Mouse (Mus musculus) midbrain, embryonic 10.5 days (tissue): ENCODE measurements around the gene Gm19668. TPM values are rescaled to one million over a fixed set of nuclear protein-coding genes. Genes with fewer than 3 reads are reported as not detected.
A peak's percentile ranks its signal among the peaks of the same experiment; 100 is the strongest.
"Not testable (repeated sequence)": the region's sequence is repeated elsewhere in the genome, so short reads cannot be mapped to it uniquely, and the experiment has no call there.

Experiments used
- DNase-seq: peaks from one replicate; pipeline ENCODE4 v3.0.0-alpha.2; 2017; ENCODE audit warnings: low spot score
- H3K27ac ChIP-seq: fragments of 300-500 bp; sonication (generic); replicated peaks from 2 replicates; pipeline ENCODE4 v1.5.1; 2016; ENCODE audit warnings: mild to moderate bottlenecking
- H3K27me3 ChIP-seq: fragments of 300-500 bp; sonication (generic); 2 replicates; pipeline ENCODE4 v1.6.1; 2016; ENCODE audit warnings: low read depth, mild to moderate bottlenecking; ENCODE audit not compliant: poor library complexity, severe bottlenecking
- H3K36me3 ChIP-seq: fragments of 300-500 bp; sonication (generic); 2 replicates; pipeline ENCODE4 v1.6.1; 2016; ENCODE audit warnings: mild to moderate bottlenecking, moderate library complexity
- H3K4me1 ChIP-seq: fragments of 300-500 bp; sonication (generic); 2 replicates; pipeline ENCODE4 v1.6.1; 2016
- H3K4me3 ChIP-seq: fragments of 300-500 bp; sonication (generic); 2 replicates; pipeline ENCODE4 v1.5.1; 2016; ENCODE audit warnings: mild to moderate bottlenecking, moderate library complexity
- H3K9me3 ChIP-seq: fragments of 300-500 bp; sonication (generic); replicated peaks from 2 replicates; pipeline ENCODE4 v1.6.1; 2016; ENCODE audit warnings: mild to moderate bottlenecking
- WGBS: fragments of 180-500 bp; shearing (Covaris S2); methylation state at CpG from one replicate; pipeline ENCODE4 v1.1.7; 2016; 5-methylcytosine and 5-hydroxymethylcytosine counted together
- polyA plus RNA-seq: library from polyadenylated mRNA; unstranded; fragments of >200 nt; fragmentation: Nextera tagmentation; extraction: Ambion mirVana; gene quantifications from 2 replicates; pipeline ENCODE4 v1.2.1, GENCODE M21; 2016

Gene Gm19668
- polyA plus RNA-seq, 1 experiment from 2014 or later: not detected

GRCm38 (mm10) chr10:77798164-77798920 is 591 bp downstream of the Gm19668 start:
- H3K27ac ChIP-seq: peak overlapping the region; percentile 69
- 32% methylated on average over 3 of the region's 3 CpGs for WGBS
- not testable (repeated sequence) for H3K9me3 ChIP-seq

GRCm38 (mm10) chr10:77797677-77798076 is 1.3 kb downstream of the Gm19668 start:
- DNase-seq: no peak
- H3K4me1 ChIP-seq: peaks cover 22% of the 10 kb centered on the region
- peak overlapping the region; percentile 69 for H3K27ac ChIP-seq
- no peaks in the 10 kb centered on the region for H3K36me3 ChIP-seq
- no peak overlapping the region for H3K4me3 ChIP-seq
- no peaks in the 10 kb centered on the region for H3K9me3 ChIP-seq
- WGBS: 23% methylated on average over 3 of the region's 3 CpGs
- no peaks in the 10 kb centered on the region for H3K27me3 ChIP-seq

More at GRCm38 (mm10) chr10:77798164-77798920, 591 bp downstream of the Gm19668 start:
- not testable (repeated sequence) for DNase-seq, H3K27me3 ChIP-seq, H3K4me3 ChIP-seq, H3K36me3 ChIP-seq
- peaks cover 21% of the 10 kb centered on the region for H3K4me1 ChIP-seq

DNA sequence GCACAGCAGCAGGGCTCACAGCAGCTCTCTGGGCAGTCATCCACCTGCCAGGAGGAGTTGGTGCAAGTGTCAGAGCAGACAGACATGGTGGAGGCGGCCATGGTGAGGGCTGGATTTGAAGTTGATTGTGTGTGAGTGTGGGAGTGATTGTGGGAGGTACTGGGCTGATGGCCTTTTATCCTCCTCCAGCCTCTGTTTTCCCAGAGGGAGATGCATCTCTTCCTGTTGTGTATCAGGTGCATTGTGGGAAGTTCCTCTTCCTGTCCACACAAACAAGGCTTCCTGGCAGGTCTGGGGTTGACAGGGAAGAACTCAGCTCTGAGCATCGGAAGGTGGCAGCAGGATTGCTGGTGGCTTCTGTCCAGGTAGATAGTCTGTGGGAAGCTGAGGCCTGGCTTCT is 4.0 kb downstream of the Gm19668 start, which contains the start of gene Gm9639:
TSS of gene Gm9639 (minus strand) at position 101 of the 400 bp plus-strand sequence.
- DNase-seq: no peak
- no peaks in the 10 kb centered on the region for H3K36me3 ChIP-seq
- no peaks in the 10 kb centered on the region for H3K9me3 ChIP-seq
- peak within 1 kb of the TSS; percentile 59 for H3K27ac ChIP-seq
- peaks cover 22% of the 10 kb centered on the region for H3K4me1 ChIP-seq
- no peak within 1 kb of the TSS for H3K4me3 ChIP-seq
- WGBS: 57% methylated on average over 2 of the region's 2 CpGs
- H3K27me3 ChIP-seq: no peaks in the 10 kb centered on the region

DNA sequence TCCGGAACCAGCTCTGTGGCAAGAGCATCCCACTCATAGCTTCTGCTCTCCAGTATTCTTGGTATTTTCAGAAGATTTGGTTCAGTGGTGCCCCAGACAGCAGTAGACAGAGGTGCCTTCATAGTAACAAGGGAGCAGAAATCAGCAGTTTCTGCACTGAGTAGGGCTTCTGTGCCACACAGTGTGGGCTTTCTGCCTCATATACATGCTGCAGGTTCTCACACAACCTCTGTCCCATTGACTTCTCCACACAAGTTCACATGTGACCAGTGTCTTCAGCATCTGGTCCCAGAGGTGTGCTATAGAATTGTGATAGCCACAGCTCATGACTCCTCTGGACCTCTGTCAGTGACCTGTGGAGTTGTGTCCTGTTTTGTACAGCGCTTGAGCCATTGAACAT is 10.3 kb downstream of the Gm19668 start:
- WGBS: 85% methylated on average over 2 of the region's 2 CpGs
- Histone ChIP-seq H3K4me1 (0 out of 2 replicates have a peak, but pooled peaks cover 3% of the 10 kb centered on the region), H3K27ac (no peak overlapping the region), H3K4me3 (no peak overlapping the region), H3K9me3 (no peaks in the 10 kb centered on the region), H3K27me3 (no peaks in the 10 kb centered on the region), H3K36me3 (no peaks in the 10 kb centered on the region)
- DNase-seq: no peak

DNA sequence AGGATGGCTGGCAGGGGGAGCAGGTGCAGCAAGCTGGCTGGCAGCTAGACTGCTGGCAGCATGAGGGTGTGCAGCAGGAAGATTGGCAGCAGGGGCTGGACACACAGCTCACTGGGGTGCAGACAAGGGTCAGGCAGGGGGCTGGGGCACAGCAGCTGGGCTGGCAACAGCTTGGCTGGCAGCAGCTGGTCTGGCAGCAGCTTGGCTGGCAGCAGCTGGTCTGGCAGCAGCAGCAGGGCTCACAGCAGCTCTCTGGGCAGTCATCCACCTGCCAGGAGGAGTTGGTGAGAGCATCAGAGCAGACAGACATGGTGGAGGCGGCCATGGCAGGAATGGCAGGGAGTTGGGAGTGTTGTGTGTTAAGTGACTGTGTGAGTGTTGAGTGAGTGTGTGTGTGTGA is 11.1 kb downstream of the Gm19668 start, which contains the start of gene Gm7137:
TSS of gene Gm7137 (minus strand) at position 325 of the 400 bp plus-strand sequence.
- H3K27me3 ChIP-seq, H3K4me1 ChIP-seq, H3K4me3 ChIP-seq, H3K9me3 ChIP-seq, H3K27ac ChIP-seq, H3K36me3 ChIP-seq, DNase-seq: not testable (repeated sequence)
- WGBS: 53% methylated on average over 1 of the region's 1 CpGs

DNA sequence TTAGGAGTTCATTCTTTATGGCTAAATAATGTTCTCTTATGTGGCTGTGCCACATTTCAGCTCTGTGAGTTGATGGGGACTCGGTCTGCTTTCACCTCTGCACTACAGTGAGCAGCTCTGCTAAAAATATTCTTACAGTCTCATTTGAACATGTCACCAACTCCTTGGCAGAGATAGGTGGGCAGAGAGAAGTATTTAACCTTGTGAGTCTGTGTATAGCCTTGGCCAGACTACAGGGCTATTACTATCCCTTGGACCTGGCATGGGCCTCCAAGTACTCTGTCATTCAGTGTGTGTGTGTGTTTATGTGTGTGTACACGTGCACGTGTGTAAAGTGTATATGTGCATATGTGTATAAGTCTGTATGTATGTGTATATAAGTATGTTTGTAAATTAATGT is 15.5 kb downstream of the Gm19668 start:
- H3K4me3 ChIP-seq, H3K27me3 ChIP-seq, H3K9me3 ChIP-seq, DNase-seq, H3K4me1 ChIP-seq, H3K27ac ChIP-seq, H3K36me3 ChIP-seq: not testable (repeated sequence)
- WGBS: 100% methylated on average over 1 of the region's 3 CpGs

DNA sequence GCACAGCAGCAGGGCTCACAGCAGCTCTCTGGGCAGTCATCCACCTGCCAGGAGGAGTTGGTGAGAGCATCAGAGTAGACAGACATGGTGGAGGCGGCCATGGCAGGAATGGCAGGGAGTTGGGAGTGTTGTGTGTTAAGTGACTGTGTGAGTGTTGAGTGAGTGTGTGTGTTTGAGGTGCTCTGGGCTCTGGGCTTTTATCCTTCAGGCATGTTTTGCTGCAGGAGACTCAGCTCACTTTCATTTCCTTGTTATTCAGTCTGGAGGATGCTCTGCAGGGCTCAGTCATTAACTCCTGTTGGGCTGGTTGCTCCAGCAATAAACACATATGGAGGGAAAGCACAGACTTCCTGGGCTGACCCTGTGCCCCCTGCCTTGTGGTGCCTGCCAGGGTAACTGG is 16.5 kb downstream of the Gm19668 start, which contains the start of gene Gm3250:
TSS of gene Gm3250 (minus strand) at position 101 of the 400 bp plus-strand sequence.
- H3K9me3 ChIP-seq, H3K4me3 ChIP-seq, H3K4me1 ChIP-seq, H3K27ac ChIP-seq, DNase-seq, H3K27me3 ChIP-seq, H3K36me3 ChIP-seq: not testable (repeated sequence)
- no CpG with 5 or more reads among the region's 1 CpGs for WGBS

- not testable (repeated sequence) for H3K4me3 ChIP-seq, H3K36me3 ChIP-seq, DNase-seq, H3K4me1 ChIP-seq, H3K27me3 ChIP-seq, H3K27ac ChIP-seq, H3K9me3 ChIP-seq
- WGBS: 59% methylated on average over 1 of the region's 1 CpGs
Observed at GRCm38 (mm10) chr10:77776844-77777243, 22.1 kb downstream of the Gm19668 start, which contains the start of gene Gm7138. Gene Gm7138, minus strand, starts transcription at chr10:77776944.

- not testable (repeated sequence) for H3K9me3 ChIP-seq, H3K27me3 ChIP-seq, H3K4me3 ChIP-seq, DNase-seq, H3K27ac ChIP-seq, H3K4me1 ChIP-seq, H3K36me3 ChIP-seq
- WGBS: 83% methylated on average over 2 of the region's 3 CpGs
Observed at GRCm38 (mm10) chr10:77772142-77772541, 26.8 kb downstream of the Gm19668 start.

GRCm38 (mm10) chr10:77771225-77771624 is 27.7 kb downstream of the Gm19668 start, which contains the start of gene Gm3238:
Gene Gm3238, minus strand, starts transcription at chr10:77771325.
- WGBS: 60% methylated on average over 1 of the region's 1 CpGs

DNA sequence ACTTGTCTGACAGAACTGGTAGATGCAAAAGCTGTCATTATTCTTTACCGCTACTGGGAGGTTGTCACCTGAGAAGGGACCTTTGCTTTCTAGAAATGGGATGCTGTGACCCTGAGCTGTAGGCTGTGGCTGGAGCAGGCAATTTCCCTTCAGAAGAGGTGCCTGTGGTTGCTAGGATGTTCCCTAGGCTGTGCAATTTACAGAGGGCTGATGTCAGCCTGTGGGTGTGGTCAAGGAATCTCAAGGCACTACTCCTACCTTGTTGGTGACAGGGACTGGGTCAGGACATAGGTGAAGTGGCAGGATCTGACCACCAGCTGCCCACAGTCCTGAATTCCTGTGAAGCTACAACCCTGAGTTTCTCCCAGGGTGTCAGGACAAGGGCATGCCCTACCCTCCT is 29.2 kb downstream of the Gm19668 start:
- no peaks in the 10 kb centered on the region for H3K9me3 ChIP-seq
- H3K27ac ChIP-seq: no peak overlapping the region
- no peaks in the 10 kb centered on the region for H3K36me3 ChIP-seq
- H3K4me3 ChIP-seq: no peak overlapping the region
- no peak for DNase-seq
- no peaks in the 10 kb centered on the region for H3K4me1 ChIP-seq
- 83% methylated on average over 1 of the region's 1 CpGs for WGBS
- no peaks in the 10 kb centered on the region for H3K27me3 ChIP-seq

More at GRCm38 (mm10) chr10:77771225-77771624, 27.7 kb downstream of the Gm19668 start, which contains the start of gene Gm3238:
- not testable (repeated sequence) for H3K4me3 ChIP-seq, H3K4me1 ChIP-seq, H3K27ac ChIP-seq, H3K9me3 ChIP-seq, H3K27me3 ChIP-seq, DNase-seq, H3K36me3 ChIP-seq

DNA sequence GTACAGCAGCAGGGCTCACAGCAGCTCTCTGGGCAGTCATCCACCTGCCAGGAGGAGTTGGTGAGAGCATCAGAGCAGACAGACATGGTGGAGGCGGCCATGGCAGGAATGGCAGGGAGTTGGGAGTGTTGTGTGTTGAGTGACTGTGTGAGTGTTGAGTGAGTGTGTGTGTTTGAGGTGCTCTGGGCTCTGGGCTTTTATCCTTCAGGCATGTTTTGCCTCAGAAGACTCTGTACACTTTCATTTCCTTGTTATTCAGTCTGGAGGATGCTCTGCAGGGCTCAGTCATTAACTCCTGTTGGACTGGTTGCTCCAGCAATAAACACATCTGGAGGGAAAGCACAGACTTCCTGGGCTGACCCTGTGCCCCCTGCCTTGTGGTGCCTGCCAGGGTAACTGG is 39.4 kb downstream of the Gm19668 start, which contains the start of gene Gm3233:
TSS of gene Gm3233 (minus strand) at position 101 of the 400 bp plus-strand sequence.
- H3K36me3 ChIP-seq, DNase-seq, H3K4me3 ChIP-seq, H3K27me3 ChIP-seq, H3K27ac ChIP-seq, H3K9me3 ChIP-seq, H3K4me1 ChIP-seq: not testable (repeated sequence)
- WGBS: 71% methylated on average over 1 of the region's 1 CpGs

DNA sequence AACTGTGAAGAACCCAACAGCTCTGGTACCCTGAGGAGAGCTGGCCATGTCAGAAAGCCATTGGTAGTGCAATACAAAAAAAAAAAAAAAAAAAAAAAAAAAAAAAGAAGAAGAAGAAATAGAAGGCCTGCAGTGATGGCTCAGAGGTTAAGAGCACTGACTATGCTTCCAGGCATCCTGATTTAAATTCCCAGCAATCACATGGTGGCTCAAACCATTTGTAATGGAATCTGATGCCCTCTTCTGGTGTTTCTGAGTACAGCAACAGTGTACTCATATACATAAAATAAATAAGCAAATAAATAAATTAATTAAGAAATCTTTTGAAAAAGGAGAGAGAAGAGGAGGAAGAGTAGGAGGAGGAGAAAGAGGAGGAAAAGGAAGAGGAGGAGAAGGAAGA is 45.5 kb downstream of the Gm19668 start:
- Histone ChIP-seq H3K9me3 (no peaks in the 10 kb centered on the region), H3K27ac (no peak overlapping the region), H3K4me1 (0 out of 2 replicates have a peak, but pooled peaks cover 3% of the 10 kb centered on the region), H3K27me3 (no peaks in the 10 kb centered on the region), H3K36me3 (no peaks in the 10 kb centered on the region), H3K4me3 (no peak overlapping the region)
- DNase-seq: no peak
